Mouse (Mus musculus) heart, embryonic 16.5 days (tissue): ENCODE measurements at regions not wholly inside any gene's neighbourhood (a gene's known extent, or its start where the extent isn't known, plus 50 kb on each side); places are given as distances from the start of the nearest gene placed in this dataset.

Source experiments
- ATAC-seq: fragments of 200-750 bp; cut with Nextera tagmentation; replicated peaks from 2 replicates; pipeline ENCODE4 v1.8.0; 2017; ENCODE audit warnings: moderate number of reproducible peaks; ENCODE audit not compliant: insufficient read depth, low FRiP score; ENCODE audit errors: extremely low read depth
- H3K27ac ChIP-seq: fragments of 300-500 bp; sonication (generic); 2 replicates; pipeline ENCODE4 v1.5.1; 2014; ENCODE audit warnings: mild to moderate bottlenecking, low read length, control low read depth, moderate library complexity
- H3K27me3 ChIP-seq: fragments of 300-500 bp; sonication (generic); 2 replicates; pipeline ENCODE4 v1.6.1; 2014; ENCODE audit warnings: low read length, mixed read lengths; ENCODE audit not compliant: control insufficient read depth, insufficient read depth
- H3K36me3 ChIP-seq: fragments of 300-500 bp; sonication (generic); 2 replicates; pipeline ENCODE4 v1.6.1; 2014; ENCODE audit not compliant: control insufficient read depth, insufficient read depth
- H3K4me1 ChIP-seq: fragments of 300-500 bp; sonication (generic); 2 replicates; pipeline ENCODE4 v1.6.1; 2014; ENCODE audit warnings: low read length, mixed read lengths; ENCODE audit not compliant: control insufficient read depth, insufficient read depth
- H3K4me2 ChIP-seq: fragments of 300-500 bp; sonication (generic); 2 replicates; pipeline ENCODE4 v1.6.1; 2014; ENCODE audit warnings: low read depth, mild to moderate bottlenecking, control low read depth, low read length
- H3K4me3 ChIP-seq: fragments of 300-500 bp; sonication (generic); 2 replicates; pipeline ENCODE4 v1.5.1; 2014; ENCODE audit warnings: mild to moderate bottlenecking, control low read depth, low read length
- H3K9ac ChIP-seq: fragments of 300-500 bp; sonication (generic); 2 replicates; pipeline ENCODE4 v1.6.1; 2014; ENCODE audit warnings: low read length, control low read depth
- H3K9me3 ChIP-seq: fragments of 300-500 bp; sonication (generic); replicated peaks from 2 replicates; pipeline ENCODE4 v1.6.1; 2016; ENCODE audit warnings: low read length; ENCODE audit not compliant: control insufficient read depth
- WGBS: fragments of 180-500 bp; shearing (Covaris S2); extraction: QIAGEN DNeasy Blood & Tissue Kit; methylation state at CpG from one replicate; pipeline ENCODE4 v1.1.7; 2014; 5-methylcytosine and 5-hydroxymethylcytosine counted together

DNA sequence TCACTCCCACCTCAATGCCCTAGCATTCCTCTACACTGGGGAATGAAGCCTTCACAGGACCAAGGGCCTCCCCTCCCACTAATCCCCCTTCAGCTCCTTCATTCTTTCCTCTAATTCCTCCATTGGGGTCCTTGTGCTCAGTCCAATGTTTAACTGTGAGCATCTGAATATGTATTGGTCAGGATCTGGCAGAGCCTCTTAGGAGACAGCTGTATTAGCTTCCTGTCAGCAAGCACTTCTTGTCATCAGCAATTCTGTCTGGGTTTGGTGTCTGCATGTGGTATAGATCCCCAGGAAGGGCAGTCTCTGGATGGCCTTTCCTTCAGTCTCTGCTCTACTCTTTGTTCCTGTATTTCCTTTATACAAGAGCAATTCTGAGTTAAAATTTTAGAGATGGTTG is 426.8 kb upstream of the 2610001J05Rik start:
- Histone ChIP-seq H3K36me3 (no peaks in the 10 kb centered on the region), H3K27me3 (no peaks in the 10 kb centered on the region), H3K4me3 (no peak overlapping the region), H3K4me1 (no peaks in the 10 kb centered on the region), H3K4me2 (no peak overlapping the region), H3K9me3 (no peaks in the 10 kb centered on the region), H3K9ac (no peak overlapping the region), H3K27ac (no peak overlapping the region)
- no peak for ATAC-seq

DNA sequence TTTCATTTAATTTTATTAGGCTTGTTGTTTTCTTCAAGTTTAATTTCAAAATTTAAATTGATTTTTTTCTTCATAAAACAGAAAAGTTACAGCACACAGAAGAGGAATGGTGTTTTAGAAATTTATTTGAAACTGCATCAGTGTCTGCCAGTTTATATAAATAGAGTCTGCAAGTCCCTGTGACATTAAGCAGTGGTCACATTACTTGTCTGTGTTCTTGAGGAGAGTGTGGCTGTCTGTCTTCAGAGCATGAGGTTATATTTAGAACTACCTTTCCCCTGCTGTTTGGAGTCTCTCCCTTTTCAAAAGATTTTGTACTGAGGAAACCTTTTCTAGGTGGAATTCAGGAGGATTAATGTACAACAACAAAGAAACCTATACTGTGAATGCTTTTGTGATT is 426.1 kb upstream of the 2610001J05Rik start:
- no peaks in the 10 kb centered on the region for H3K27me3 ChIP-seq
- H3K4me2 ChIP-seq: no peak overlapping the region
- H3K9ac ChIP-seq: no peak overlapping the region
- no peaks in the 10 kb centered on the region for H3K36me3 ChIP-seq
- ATAC-seq: peak; percentile 70; the same call in 1 of the 2 replicates
- H3K27ac ChIP-seq: no peak overlapping the region
- H3K4me3 ChIP-seq: no peak overlapping the region
- H3K4me1 ChIP-seq: no peaks in the 10 kb centered on the region
- H3K9me3 ChIP-seq: no peaks in the 10 kb centered on the region

DNA sequence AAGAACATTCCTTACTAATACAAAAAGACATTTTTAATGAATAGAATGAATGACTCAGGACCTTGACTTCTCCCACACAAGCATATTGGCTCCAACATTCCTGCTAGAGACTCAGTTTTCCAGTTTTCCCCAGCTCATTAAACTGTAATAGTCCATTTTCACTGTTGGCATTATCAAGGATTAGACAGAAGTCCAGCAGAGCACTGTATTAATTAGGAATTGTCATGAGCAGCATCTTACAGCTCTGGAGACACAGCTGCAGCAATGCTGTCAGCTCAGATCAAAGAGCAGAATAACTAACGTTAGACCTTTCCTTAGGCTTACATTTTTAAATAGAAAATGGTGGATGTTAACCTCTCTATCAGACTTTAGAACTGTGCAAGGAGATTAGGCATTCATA is 419.5 kb upstream of the 2610001J05Rik start:
- Histone ChIP-seq H3K36me3 (no peaks in the 10 kb centered on the region), H3K4me2 (no peak overlapping the region), H3K27me3 (no peaks in the 10 kb centered on the region), H3K9ac (no peak overlapping the region), H3K9me3 (no peaks in the 10 kb centered on the region), H3K27ac (no peak overlapping the region), H3K4me3 (no peak overlapping the region), H3K4me1 (no peaks in the 10 kb centered on the region)
- WGBS: 57% methylated on average over 1 of the region's 1 CpGs
- no peak for ATAC-seq

DNA sequence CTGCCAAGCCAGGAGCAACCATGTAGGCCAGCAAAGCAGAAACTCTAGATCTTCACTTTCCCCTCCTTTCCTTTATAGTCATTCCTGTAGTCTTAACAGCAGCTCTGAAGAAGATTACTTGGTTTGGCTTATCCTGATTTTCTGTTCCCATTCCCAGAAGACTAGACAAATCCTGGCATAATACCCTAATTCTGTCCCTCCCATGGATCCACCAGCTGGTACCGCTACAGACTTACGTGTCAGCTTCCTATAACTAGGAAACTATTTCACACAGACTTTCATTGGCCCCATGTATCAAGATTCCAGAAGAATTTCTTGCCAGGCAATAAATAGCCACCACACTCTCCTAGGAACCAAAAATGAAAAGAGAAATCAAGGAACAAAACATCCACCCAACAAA is 410.2 kb upstream of the 2610001J05Rik start:
- H3K27me3 ChIP-seq: no peaks in the 10 kb centered on the region
- no peak overlapping the region for H3K4me2 ChIP-seq
- no peaks in the 10 kb centered on the region for H3K4me1 ChIP-seq
- H3K4me3 ChIP-seq: no peak overlapping the region
- no peaks in the 10 kb centered on the region for H3K36me3 ChIP-seq
- ATAC-seq: no peak
- no peak overlapping the region for H3K9ac ChIP-seq
- H3K9me3 ChIP-seq: 0 out of 2 replicates have a peak, but pooled peaks cover 2% of the 10 kb centered on the region
- WGBS: 81% methylated on average over 2 of the region's 2 CpGs
- no peak overlapping the region for H3K27ac ChIP-seq

DNA sequence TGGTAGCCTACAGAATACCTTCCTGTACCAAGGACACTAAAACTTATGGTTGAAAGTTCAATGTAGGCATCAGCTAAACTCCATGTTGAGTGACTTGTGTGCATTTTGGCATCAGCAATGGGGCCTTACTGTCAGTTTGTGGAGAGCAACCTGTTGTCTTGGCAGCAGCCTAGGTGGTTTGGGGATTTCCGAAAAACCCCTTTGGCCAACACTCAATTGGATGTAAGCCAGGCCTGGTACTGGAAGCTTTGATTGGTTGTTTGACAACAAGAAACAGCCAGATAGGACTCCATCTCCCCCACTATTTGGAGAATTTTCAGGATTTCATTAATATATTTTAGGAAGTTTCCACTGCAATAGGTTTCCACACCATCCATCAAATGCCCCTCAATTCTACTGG is 390.6 kb upstream of the 2610001J05Rik start:
- Histone ChIP-seq H3K9me3 (peaks cover 2% of the 10 kb centered on the region; the same call in 1 of the 2 replicates), H3K9ac (no peak overlapping the region), H3K4me3 (no peak overlapping the region), H3K27me3 (no peaks in the 10 kb centered on the region), H3K4me2 (no peak overlapping the region), H3K27ac (no peak overlapping the region), H3K36me3 (no peaks in the 10 kb centered on the region), H3K4me1 (no peaks in the 10 kb centered on the region)
- ATAC-seq: no peak
- WGBS: 84% methylated on average over 1 of the region's 1 CpGs

DNA sequence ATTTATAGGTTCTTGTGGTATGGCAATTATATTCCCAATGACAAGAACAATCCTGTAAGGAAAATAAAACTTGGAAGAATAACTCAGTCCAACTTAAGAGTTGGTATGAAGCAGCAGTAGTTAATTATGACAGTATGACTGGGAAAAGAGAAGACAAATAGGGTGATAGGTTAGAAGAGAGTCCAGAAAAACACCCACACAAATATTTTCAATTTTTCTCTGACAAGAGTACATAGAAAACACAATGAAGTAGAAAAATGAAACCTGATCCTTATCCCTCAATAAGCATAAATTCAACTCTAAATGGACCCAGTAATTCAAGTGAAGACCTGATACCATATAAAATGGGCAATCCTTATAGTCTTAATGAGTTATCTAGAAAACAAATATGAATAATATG is 369.0 kb upstream of the 2610001J05Rik start:
- Histone ChIP-seq H3K9ac (no peak overlapping the region), H3K27ac (no peak overlapping the region), H3K4me2 (no peak overlapping the region), H3K27me3 (no peaks in the 10 kb centered on the region), H3K4me1 (no peaks in the 10 kb centered on the region), H3K36me3 (no peaks in the 10 kb centered on the region), H3K4me3 (no peak overlapping the region), H3K9me3 (no peaks in the 10 kb centered on the region)
- ATAC-seq: no peak

DNA sequence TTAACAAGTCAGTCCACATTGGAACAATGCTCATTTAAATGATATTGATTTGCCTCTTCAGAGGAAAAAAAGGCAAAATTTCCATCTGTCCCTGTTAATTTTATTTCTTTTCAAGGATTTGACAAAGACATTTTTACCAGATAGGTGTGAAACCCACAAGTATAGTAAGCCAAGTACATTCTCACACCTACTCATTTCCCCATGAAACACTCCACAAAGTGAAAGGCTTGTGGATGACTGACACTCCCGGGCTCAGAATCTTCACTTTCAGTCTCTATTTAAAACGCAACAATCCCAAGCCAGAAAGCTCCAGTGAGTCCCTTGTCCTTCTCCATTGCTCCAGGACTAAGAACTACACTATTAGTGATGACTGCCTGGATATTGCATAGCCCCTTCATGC is 367.8 kb upstream of the 2610001J05Rik start:
- ATAC-seq: no peak
- 57% methylated on average over 2 of the region's 2 CpGs for WGBS

DNA sequence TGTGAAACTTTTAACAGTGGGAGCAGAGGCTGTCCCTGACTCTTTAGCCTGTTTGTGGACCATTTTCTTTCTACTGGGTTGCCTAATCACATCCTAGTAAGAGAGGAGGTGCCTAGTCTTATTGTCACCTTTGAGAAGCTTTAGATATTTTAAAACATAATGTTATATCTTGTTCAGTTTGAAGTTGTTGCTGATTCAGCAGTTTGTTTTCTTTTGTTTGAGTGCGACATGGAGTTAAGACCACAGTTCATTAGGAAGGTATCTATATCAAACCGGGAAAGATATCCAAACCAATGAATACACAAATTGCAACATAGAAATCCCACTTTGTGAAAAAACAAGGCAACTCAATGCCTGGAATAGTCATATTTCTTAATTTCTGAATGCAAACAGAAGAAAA is 359.5 kb upstream of the 2610001J05Rik start:
- Histone ChIP-seq H3K9me3 (no peaks in the 10 kb centered on the region), H3K4me3 (no peak overlapping the region), H3K27ac (no peak overlapping the region), H3K4me2 (no peak overlapping the region), H3K36me3 (no peaks in the 10 kb centered on the region), H3K9ac (no peak overlapping the region), H3K27me3 (no peaks in the 10 kb centered on the region), H3K4me1 (no peaks in the 10 kb centered on the region)
- ATAC-seq: no peak
- 85% methylated on average over 2 of the region's 2 CpGs for WGBS

More for the DNA sequence above, 367.8 kb upstream of the 2610001J05Rik start:
- Histone ChIP-seq H3K4me2 (no peak overlapping the region), H3K4me3 (no peak overlapping the region), H3K9ac (no peak overlapping the region), H3K27me3 (no peaks in the 10 kb centered on the region), H3K36me3 (no peaks in the 10 kb centered on the region), H3K9me3 (no peaks in the 10 kb centered on the region), H3K4me1 (no peaks in the 10 kb centered on the region), H3K27ac (no peak overlapping the region)

DNA sequence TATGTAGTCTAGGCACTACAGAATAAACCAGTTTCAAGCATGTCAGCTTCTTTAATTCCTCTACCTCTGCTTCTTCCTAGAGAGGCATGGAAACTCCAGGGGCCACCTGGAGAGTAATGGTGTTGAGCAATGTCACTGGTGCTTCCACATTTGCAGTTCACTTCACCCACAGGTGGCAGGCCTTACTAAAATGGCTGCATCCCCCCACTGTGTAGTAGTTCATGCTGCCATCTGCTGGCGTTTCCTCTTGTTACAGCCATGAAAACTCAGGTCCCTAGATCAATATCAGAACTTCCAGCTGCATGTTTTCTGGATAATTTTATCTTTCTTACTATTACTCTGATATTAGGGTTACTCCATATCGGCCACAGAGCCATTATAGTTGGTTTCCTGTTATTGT is 336.2 kb upstream of the 2610001J05Rik start:
- ATAC-seq: no peak
- 17% methylated on average over 2 of the region's 2 CpGs for WGBS
- H3K4me3 ChIP-seq: no peak overlapping the region

DNA sequence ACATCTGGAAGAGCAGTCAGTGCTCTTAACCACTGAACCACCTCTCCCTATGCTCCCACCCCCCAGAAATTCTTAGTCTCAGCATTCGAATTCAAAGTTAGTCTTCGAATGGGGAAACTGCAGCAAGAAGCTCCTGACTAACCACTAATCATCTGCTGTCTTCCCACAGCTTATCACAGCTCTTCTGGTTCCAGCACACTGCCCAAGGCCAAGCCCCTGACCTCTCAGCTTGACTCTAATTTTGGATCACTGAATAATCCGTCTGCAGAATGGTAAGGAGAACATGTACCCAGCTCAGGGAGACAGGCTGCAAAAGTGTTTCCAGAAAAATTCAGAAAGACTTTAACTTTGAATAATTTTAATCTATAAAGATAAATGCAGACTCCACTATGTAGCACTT is 325.8 kb upstream of the 2610001J05Rik start:
- Histone ChIP-seq H3K9me3 (no peaks in the 10 kb centered on the region), H3K4me3 (no peak overlapping the region), H3K9ac (no peak overlapping the region), H3K4me1 (no peaks in the 10 kb centered on the region), H3K36me3 (no peaks in the 10 kb centered on the region), H3K27ac (no peak overlapping the region), H3K27me3 (no peaks in the 10 kb centered on the region), H3K4me2 (no peak overlapping the region)
- 26% methylated on average over 3 of the region's 3 CpGs for WGBS
- no peak for ATAC-seq

More for the DNA sequence above, 336.2 kb upstream of the 2610001J05Rik start:
- Histone ChIP-seq H3K4me2 (no peak overlapping the region), H3K4me1 (no peaks in the 10 kb centered on the region), H3K36me3 (no peaks in the 10 kb centered on the region), H3K27me3 (no peaks in the 10 kb centered on the region), H3K27ac (no peak overlapping the region), H3K9me3 (no peaks in the 10 kb centered on the region), H3K9ac (no peak overlapping the region)
